Mouse (Mus musculus): ENCODE results near the gene Cul4b. TPM values are rescaled to one million over a fixed set of nuclear protein-coding genes. Genes with fewer than 3 reads are reported as not detected.

Gene Cul4b
- polyA plus RNA-seq, 1 experiment, result 17.9 TPM

DNA sequence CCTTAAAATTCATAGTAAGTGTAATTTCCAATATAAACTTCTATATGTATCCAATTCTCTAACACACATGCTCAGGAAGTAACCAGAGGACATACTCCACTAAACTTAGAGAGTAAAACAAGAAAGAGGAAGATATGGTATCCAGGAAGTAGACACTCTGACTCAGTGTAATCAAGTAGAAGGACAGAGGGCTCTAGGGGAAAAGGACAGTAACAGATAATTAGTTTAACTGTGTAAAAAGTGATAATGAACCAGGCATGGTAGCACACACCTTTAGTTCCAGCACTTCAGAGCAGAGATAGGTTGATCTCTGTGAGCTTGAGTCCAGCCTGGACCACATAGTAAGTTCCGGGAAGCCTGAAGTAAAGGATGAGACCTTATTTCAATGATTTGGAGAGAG is 5.1 kb upstream of the Cul4b start:
- no peaks in the 10 kb centered on the region for H3K4me1 ChIP-seq (ENCODE audit: control insufficient read depth, insufficient read depth, low read length)
- DNase-seq, result no peak
- no peak overlapping the region for H3K27ac ChIP-seq (ENCODE audit: insufficient read depth, low read length)
- H3K27me3 ChIP-seq (ENCODE audit: control insufficient read depth, insufficient read depth, low read length), result no peaks in the 10 kb centered on the region
- TF ChIP-seq POLR2A (IDR thresholded peaks at IDR 0.05; ENCODE audit: borderline replicate concordance, insufficient read depth, low read length) (no peak), CTCF (IDR thresholded peaks at IDR 0.05; ENCODE audit: borderline replicate concordance, insufficient read depth, low read depth, low read length) (no peak)
- WGBS, result 89% methylated on average over 1 of the region's 1 CpGs
- H3K4me3 ChIP-seq (replicated peaks; ENCODE audit: insufficient read depth, low read depth, low read length), result no peak overlapping the region

DNA sequence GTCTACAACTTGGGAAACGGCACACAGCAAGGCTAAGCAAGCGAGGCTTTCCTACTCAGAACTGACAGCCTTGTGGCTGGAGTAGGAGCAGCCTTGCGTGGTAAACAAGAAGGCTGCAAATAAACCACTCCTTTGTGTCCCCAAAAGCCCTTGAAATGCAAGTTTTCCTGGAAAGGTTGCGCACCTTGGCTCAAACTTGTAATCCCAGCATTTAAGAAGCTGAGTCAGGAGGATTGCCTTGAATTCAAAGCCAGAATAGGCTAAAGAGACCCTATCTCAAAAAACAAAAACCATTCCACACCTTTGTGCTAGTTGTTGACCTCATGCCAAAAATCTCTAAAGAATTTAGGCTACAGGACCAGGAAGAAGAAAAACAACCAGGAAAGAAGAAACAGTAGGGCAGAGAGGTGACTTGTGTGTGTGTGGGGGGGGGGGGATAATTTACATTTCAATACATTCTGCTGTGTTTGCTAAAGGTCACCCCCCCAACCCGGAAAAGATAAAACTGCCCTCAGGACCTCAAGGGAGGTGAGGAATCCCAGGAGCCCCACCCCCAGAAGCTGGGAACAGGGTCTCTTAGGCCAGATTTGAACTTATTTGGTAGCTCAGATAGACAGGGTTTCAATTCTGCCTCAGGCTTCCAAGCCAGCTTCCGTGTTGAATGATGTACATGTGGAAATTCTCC is 9.3 kb downstream of the Cul4b start:
- Histone ChIP-seq H3K4me3 (replicated peaks; ENCODE audit: insufficient read depth, low read depth, low read length) (no peak overlapping the region), H3K4me1 (ENCODE audit: control insufficient read depth, insufficient read depth, low read length) (no peaks in the 10 kb centered on the region), H3K27ac (ENCODE audit: insufficient read depth, low read length) (no peak overlapping the region), H3K27me3 (ENCODE audit: control insufficient read depth, insufficient read depth, low read length) (no peaks in the 10 kb centered on the region)
- DNase-seq, result no peak
- 80% methylated on average over 6 of the region's 6 CpGs for WGBS
- no peak for TF ChIP-seq CTCF (IDR thresholded peaks at IDR 0.05; ENCODE audit: borderline replicate concordance, insufficient read depth, low read depth, low read length)
- TF ChIP-seq POLR2A (IDR thresholded peaks at IDR 0.05; ENCODE audit: borderline replicate concordance, insufficient read depth, low read length), result no peak

DNA sequence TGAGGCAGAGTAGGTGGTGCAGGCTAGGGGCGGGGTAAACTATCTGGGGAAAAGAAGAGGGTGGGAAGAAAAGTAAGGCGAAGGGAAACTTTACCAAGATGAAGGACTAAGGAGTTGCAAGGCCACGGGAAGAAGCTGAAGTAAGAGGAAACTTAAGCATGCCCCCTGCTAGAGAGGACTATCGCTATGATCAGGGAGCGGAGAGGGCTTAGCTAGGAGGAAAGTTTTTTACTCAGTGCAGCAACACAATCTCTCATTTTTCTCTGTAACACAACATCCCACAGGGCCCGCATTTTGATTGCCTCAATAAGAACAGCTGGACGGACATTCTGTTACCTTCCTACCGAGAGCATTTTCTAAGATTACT is 10.8 kb downstream of the Cul4b start:
- H3K4me3 ChIP-seq (replicated peaks; ENCODE audit: insufficient read depth, low read depth, low read length), result peak overlapping the region; percentile 88
- WGBS, result 7% methylated on average over 8 of the region's 8 CpGs
- no peak for DNase-seq
- 0 out of 2 replicates have a peak, but pooled peaks cover 2% of the 10 kb centered on the region for H3K4me1 ChIP-seq (ENCODE audit: control insufficient read depth, insufficient read depth, low read length)
- TF ChIP-seq POLR2A (IDR thresholded peaks at IDR 0.05; ENCODE audit: borderline replicate concordance, insufficient read depth, low read length) (no peak), CTCF (IDR thresholded peaks at IDR 0.05; ENCODE audit: borderline replicate concordance, insufficient read depth, low read depth, low read length) (no peak)
- no peak overlapping the region for H3K27ac ChIP-seq (ENCODE audit: insufficient read depth, low read length)
- H3K27me3 ChIP-seq (ENCODE audit: control insufficient read depth, insufficient read depth, low read length), result no peaks in the 10 kb centered on the region

DNA sequence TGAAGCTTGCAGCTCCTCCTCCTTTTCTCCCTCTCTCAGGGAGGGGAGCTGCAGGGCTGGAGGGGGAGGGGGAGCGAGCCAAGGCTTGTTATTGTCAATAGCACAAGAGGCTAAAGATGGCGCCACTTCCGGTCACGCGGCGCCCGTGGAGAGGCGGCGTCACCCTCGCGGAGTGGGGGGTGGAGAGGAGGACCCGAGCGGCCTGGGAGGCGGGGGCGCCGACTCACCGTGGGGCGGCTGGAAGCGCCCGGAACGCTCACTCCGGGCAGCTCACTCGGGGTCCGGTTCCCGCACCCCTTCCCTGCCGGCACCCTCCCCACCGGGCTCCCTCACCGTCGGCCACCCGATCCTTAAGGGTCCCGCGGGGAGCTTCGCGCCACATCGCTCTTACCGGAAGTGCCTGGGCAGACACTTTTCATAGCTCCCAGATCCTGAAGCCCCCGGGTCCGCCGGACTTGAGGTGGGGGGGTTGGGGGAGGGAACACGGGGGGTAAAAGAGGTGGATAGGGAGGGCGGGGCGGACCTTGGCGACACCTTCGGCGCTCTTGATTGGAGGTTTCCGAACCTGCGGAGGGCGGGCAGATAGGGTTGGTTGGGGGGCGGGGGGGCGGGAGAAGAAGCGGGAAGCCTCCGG is 11.3 kb downstream of the Cul4b start:
- WGBS, result 5% methylated on average over 32 of the region's 52 CpGs
- no peaks in the 10 kb centered on the region for H3K27me3 ChIP-seq (ENCODE audit: control insufficient read depth, insufficient read depth, low read length)
- TF ChIP-seq POLR2A (IDR thresholded peaks at IDR 0.05; ENCODE audit: borderline replicate concordance, insufficient read depth, low read length) (peak; percentile 39; the same call in 1 of the 2 replicates), CTCF (IDR thresholded peaks at IDR 0.05; ENCODE audit: borderline replicate concordance, insufficient read depth, low read depth, low read length) (no peak)
- H3K4me1 ChIP-seq (ENCODE audit: control insufficient read depth, insufficient read depth, low read length), result 0 out of 2 replicates have a peak, but pooled peaks cover 2% of the 10 kb centered on the region
- H3K4me3 ChIP-seq (replicated peaks; ENCODE audit: insufficient read depth, low read depth, low read length), result peak overlapping the region; percentile 88
- peak overlapping the region; percentile 96 for H3K27ac ChIP-seq (ENCODE audit: insufficient read depth, low read length)
- peak; percentile 88 to 89 for DNase-seq

DNA sequence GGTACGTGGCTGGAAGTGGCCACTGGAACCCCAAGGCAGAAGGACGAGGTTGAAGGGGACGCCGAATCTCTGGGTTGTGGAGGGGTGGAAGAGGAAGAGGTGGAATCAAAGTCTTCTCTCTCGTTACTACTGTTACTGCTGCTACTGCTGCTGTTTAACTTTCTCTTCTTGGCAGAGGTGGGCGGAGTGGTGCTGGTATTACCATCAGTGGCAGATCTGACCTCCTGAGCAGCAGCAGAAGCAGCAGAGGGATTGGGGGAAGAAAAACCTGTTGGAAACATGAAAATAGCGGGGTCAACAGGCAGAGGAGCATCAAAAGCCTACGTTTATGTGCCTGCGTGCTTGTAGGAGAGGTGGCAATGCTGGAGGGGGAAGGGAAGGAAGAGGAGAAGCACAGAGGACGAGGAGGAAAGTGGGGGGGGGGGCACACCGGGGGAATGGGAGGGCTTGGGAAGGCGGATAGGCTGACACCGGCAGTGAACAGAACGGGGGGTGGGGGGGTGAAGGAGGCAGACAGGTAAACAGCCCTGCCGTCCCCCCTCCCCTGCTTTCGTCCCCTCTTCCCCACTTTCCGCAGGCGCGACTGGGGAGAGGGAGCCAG is 12.0 kb downstream of the Cul4b start:
- Histone ChIP-seq H3K27ac (ENCODE audit: insufficient read depth, low read length) (peak overlapping the region; percentile 86), H3K27me3 (ENCODE audit: control insufficient read depth, insufficient read depth, low read length) (no peaks in the 10 kb centered on the region), H3K4me3 (replicated peaks; ENCODE audit: insufficient read depth, low read depth, low read length) (peak overlapping the region; percentile 88), H3K4me1 (ENCODE audit: control insufficient read depth, insufficient read depth, low read length) (0 out of 2 replicates have a peak, but pooled peaks cover 2% of the 10 kb centered on the region)
- peak in 1 of 2 experiments; percentile 30 for DNase-seq
- TF ChIP-seq CTCF (IDR thresholded peaks at IDR 0.05; ENCODE audit: borderline replicate concordance, insufficient read depth, low read depth, low read length) (no peak), POLR2A (IDR thresholded peaks at IDR 0.05; ENCODE audit: borderline replicate concordance, insufficient read depth, low read length) (no peak)
- 6% methylated on average over 15 of the region's 19 CpGs for WGBS

DNA sequence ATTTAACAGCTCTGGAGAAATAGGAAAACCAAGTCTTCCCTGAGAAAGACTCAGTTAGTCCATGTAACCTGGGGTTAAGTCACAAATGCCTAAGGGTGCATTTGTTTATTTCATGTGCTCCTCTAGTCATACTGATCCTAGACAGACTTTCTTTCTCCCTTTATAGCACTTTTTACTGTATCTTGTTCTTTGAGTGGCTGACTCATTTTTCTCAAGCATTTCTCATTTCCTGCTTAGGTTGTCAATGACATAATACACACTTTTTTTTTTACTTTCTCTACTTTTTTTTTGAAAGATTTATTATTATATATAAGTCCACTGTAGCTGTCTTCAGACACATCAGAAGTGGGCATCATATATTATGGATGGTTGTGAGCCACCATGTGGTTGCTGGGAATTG is 22.7 kb downstream of the Cul4b start:
- TF ChIP-seq POLR2A (IDR thresholded peaks at IDR 0.05; ENCODE audit: borderline replicate concordance, insufficient read depth, low read length), result no peak
- TF ChIP-seq CTCF (IDR thresholded peaks at IDR 0.05; ENCODE audit: borderline replicate concordance, insufficient read depth, low read depth, low read length), result no peak
- Histone ChIP-seq H3K27ac (ENCODE audit: insufficient read depth, low read length) (no peak overlapping the region), H3K4me3 (replicated peaks; ENCODE audit: insufficient read depth, low read depth, low read length) (no peak overlapping the region), H3K27me3 (ENCODE audit: control insufficient read depth, insufficient read depth, low read length) (no peaks in the 10 kb centered on the region), H3K4me1 (ENCODE audit: control insufficient read depth, insufficient read depth, low read length) (no peaks in the 10 kb centered on the region)
- DNase-seq, result no peak

DNA sequence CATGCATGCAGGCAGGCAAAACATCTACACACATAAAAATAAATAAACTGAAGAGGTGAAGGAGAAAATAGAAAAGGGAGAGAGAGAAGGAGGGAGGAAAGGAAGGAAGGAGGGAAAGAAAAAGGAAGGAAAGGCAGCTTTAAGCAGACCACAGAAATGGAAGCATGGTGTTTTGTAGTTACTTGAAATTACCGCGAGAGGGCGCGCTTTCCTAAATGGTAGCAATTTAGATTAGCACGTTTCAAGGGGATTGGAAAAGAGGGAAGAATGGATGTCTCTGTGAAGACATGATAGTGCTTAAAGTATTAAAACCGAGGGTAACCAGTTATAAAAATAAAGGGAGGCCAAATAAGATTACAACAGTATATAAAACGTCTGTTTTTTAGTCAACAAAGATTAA is 61.4 kb downstream of the Cul4b start:
- peak; percentile 32; the same call in 1 of the 2 replicates for TF ChIP-seq CTCF (IDR thresholded peaks at IDR 0.05; ENCODE audit: borderline replicate concordance, insufficient read depth, low read depth, low read length)
- no peak for TF ChIP-seq POLR2A (IDR thresholded peaks at IDR 0.05; ENCODE audit: borderline replicate concordance, insufficient read depth, low read length)
- H3K4me1 ChIP-seq (ENCODE audit: control insufficient read depth, insufficient read depth, low read length), result no peaks in the 10 kb centered on the region
- H3K27ac ChIP-seq (ENCODE audit: insufficient read depth, low read length), result no peak overlapping the region
- under 1% methylated on average over 7 of the region's 7 CpGs for WGBS
- H3K27me3 ChIP-seq (ENCODE audit: control insufficient read depth, insufficient read depth, low read length), result no peaks in the 10 kb centered on the region
- H3K4me3 ChIP-seq (replicated peaks; ENCODE audit: insufficient read depth, low read depth, low read length), result no peak overlapping the region
- DNase-seq, result peak; percentile 9 to 16

All from cerebellum, adult 2 months (tissue).